23 mouse cellular contexts compared by ENCODE assay signal in genomic region chr9:15972201-15972600, GRCm38 (mm10).
DNase-seq lines count a peak whose midpoint lies in the region; TF ChIP-seq lines count a peak whose summit lies in the region.
"Had no signal": no experiment of that assay in that cellular context is flagged by ENCODE, and none has a peak within 500 bp of the region (broad histone marks: within the 10 kb centered on the region; RNA-seq: fewer than 3 reads in every experiment).

No protein-coding gene starts in this region.

- TF ChIP-seq POLR2A in brain, embryonic 14.5 days (IDR thresholded peaks at IDR 0.05; ENCODE audit: borderline replicate concordance, extremely low read depth, insufficient read depth, insufficient read length, poor library complexity, severe bottlenecking): no peak
- TF ChIP-seq POLR2A in kidney, adult 2 months (IDR thresholded peaks at IDR 0.05; ENCODE audit: low read depth, low read length): no peak

- no peaks in the 10 kb centered on the region for H3K36me3 ChIP-seq in kidney, adult 2 months (ENCODE audit: control insufficient read depth, insufficient read depth, low read length)
- H3K36me3 ChIP-seq: embryonic facial prominence, embryonic 10.5 days; embryonic facial prominence, embryonic 13.5 days; heart, embryonic 12.5 days; heart, embryonic 15.5 days; hindbrain, embryonic 15.5 days had no signal

- no peaks in the 10 kb centered on the region for H3K4me1 ChIP-seq in kidney, adult 2 months (ENCODE audit: control insufficient read depth, insufficient read depth, low read length)
- H3K4me1 ChIP-seq: embryonic facial prominence, embryonic 10.5 days had no signal

- WGBS in kidney, adult 2 months: 72% methylated on average over 1 of the region's 1 CpGs

- no peak overlapping the region for H3K4me3 ChIP-seq in kidney, adult 2 months (ENCODE audit: insufficient read depth, low read depth, low read length)
- H3K4me3 ChIP-seq: embryonic facial prominence, embryonic 10.5 days; embryonic facial prominence, embryonic 13.5 days; erythroblast, embryonic 14.5 days; forebrain, embryonic 12.5 days; forebrain, embryonic 15.5 days; heart, embryonic 12.5 days; heart, embryonic 15.5 days; hindbrain, embryonic 10.5 days; hindbrain, embryonic 15.5 days had no signal

- TF ChIP-seq CTCF in brain, embryonic 14.5 days (IDR thresholded peaks at IDR 0.05; ENCODE audit: borderline replicate concordance, extremely low read depth, insufficient read depth, insufficient read length): no peak
- no peak for TF ChIP-seq CTCF in kidney, adult 2 months (conservative IDR thresholded peaks at IDR 0.05; ENCODE audit: insufficient read depth, insufficient read length, low read depth, low read length)

- H3K27ac ChIP-seq in kidney, adult 2 months (ENCODE audit: insufficient read depth, low read depth, low read length): no peak overlapping the region
- H3K27ac ChIP-seq: embryonic facial prominence, embryonic 10.5 days; embryonic facial prominence, embryonic 13.5 days; forebrain, embryonic 12.5 days; forebrain, embryonic 15.5 days; heart, embryonic 15.5 days; hindbrain, embryonic 10.5 days; hindbrain, embryonic 15.5 days had no signal

- no peaks in the 10 kb centered on the region for H3K27me3 ChIP-seq in kidney, adult 2 months (replicated peaks; ENCODE audit: control insufficient read depth, insufficient read depth, low read length)
- H3K27me3 ChIP-seq: embryonic facial prominence, embryonic 13.5 days; forebrain, embryonic 12.5 days; forebrain, embryonic 15.5 days; heart, embryonic 12.5 days; heart, embryonic 15.5 days; hindbrain, embryonic 15.5 days had no signal

- peak; percentile 3 for DNase-seq in cerebellum, adult 9-11 months
- no peak for DNase-seq in cerebellum, adult 8-10 months
- peak; percentile 39 for DNase-seq in brain, embryonic 14.5 days (ENCODE audit: low read depth)
- peak; percentile 27 to 46 for DNase-seq in cerebellum, postnatal 25 days
- no peak for DNase-seq in kidney, adult 2 months
- no peak for DNase-seq in layer of hippocampus, adult 11-12 months (ENCODE audit: low spot score)
- DNase-seq: adrenal gland, adult 2 months; adrenal gland, postnatal 14 days; embryo, embryonic 11 days; gastrocnemius, postnatal 25 days; heart, adult 18-20 months; heart, postnatal 10 days; heart, postnatal 36 days; kidney, adult 8-10 months had no signal

Comparison
In these comparisons a context has a peak if more than half of its experiments do, and no peak if none do; other contexts are left out.
1. DNase-seq: peak in cerebellum, adult 9-11 months (single experiment), brain, embryonic 14.5 days (single experiment) and cerebellum, postnatal 25 days (2 of 2); none in cerebellum, adult 8-10 months (single experiment), kidney, adult 2 months (single experiment) and layer of hippocampus, adult 11-12 months (single experiment).